Mouse (Mus musculus) MEL (cell line): ENCODE results near the gene Wdsub1. TPM values are rescaled to one million over a fixed set of nuclear protein-coding genes. Genes with fewer than 3 reads are reported as not detected.
A peak's percentile ranks its signal among the peaks of the same experiment; 100 is the strongest.

Source experiments
- DNase-seq: peaks from one replicate; pipeline ENCODE4 v3.0.0; 2011; ENCODE audit warnings: low read depth, low spot score
- H3K27ac ChIP-seq: 2 replicates; pipeline ENCODE4 v1.5.1; 2012; ENCODE audit warnings: low read depth, mild to moderate bottlenecking, control low read depth, low read length, moderate library complexity; ENCODE audit not compliant: control insufficient read depth
- H3K27me3 ChIP-seq, 2 experiments: fragments of 150-350 bp in 1 of 2; sonication (generic) in 1 of 2; 2 replicates each; pipeline ENCODE4 v1.6.1; 2012; ENCODE audit warnings: low read length in 2 of 2, mild to moderate bottlenecking in 2 of 2, improper control_type of control experiment in 1 of 2, moderate library complexity in 1 of 2; ENCODE audit not compliant: insufficient read depth in 2 of 2, control insufficient read depth in 1 of 2
- H3K36me3 ChIP-seq, 2 experiments: 2 replicates each; pipeline ENCODE4 v1.6.1; 2012 to 2014; ENCODE audit warnings: low read length in 2 of 2, improper control_type of control experiment in 1 of 2, inconsistent platforms in 1 of 2, mild to moderate bottlenecking in 1 of 2; ENCODE audit not compliant: insufficient read depth in 2 of 2, control insufficient read depth in 1 of 2
- H3K4me1 ChIP-seq, 2 experiments: fragments of 150-350 bp in 1 of 2; sonication (generic) in 1 of 2; 2 replicates each; pipeline ENCODE4 v1.6.1; 2012; ENCODE audit warnings: low read length in 2 of 2, improper control_type of control experiment in 1 of 2, mild to moderate bottlenecking in 1 of 2; ENCODE audit not compliant: insufficient read depth in 2 of 2, control insufficient read depth in 1 of 2
- H3K4me3 ChIP-seq, 2 experiments: fragments of 150-350 bp in 1 of 2; sonication (generic) in 1 of 2; 2 replicates each; pipeline ENCODE4 v1.5.1; 2012; ENCODE audit warnings: low read depth in 2 of 2, low read length in 2 of 2, mild to moderate bottlenecking in 2 of 2, moderate library complexity in 2 of 2, control low read depth in 1 of 2, improper control_type of control experiment in 1 of 2; ENCODE audit not compliant: control insufficient read depth in 1 of 2, insufficient read depth in 1 of 2
- H3K79me2 ChIP-seq: 2 replicates; pipeline ENCODE4 v1.6.1; 2012; ENCODE audit warnings: mild to moderate bottlenecking, low read length, moderate library complexity; ENCODE audit not compliant: control insufficient read depth, poor library complexity, insufficient read depth
- H3K9ac ChIP-seq: 2 replicates; pipeline ENCODE4 v1.6.1; 2012; ENCODE audit warnings: low read depth, mild to moderate bottlenecking, control low read depth, low read length, moderate library complexity; ENCODE audit not compliant: control insufficient read depth, poor library complexity, severe bottlenecking
- H3K9me3 ChIP-seq: fragments of 150-350 bp; sonication (generic); replicated peaks from 2 replicates; pipeline ENCODE4 v1.6.1; 2012; ENCODE audit warnings: mild to moderate bottlenecking, low read length, improper control_type of control experiment, moderate library complexity; ENCODE audit not compliant: insufficient read depth
- CHD1 ChIP-seq: IDR thresholded peaks from 2 replicates; pipeline ENCODE4 v1.6.1; 2012; ENCODE audit warnings: low read depth, mild to moderate bottlenecking, inconsistent platforms, low read length, improper control_type of control experiment
- ELF1 ChIP-seq: IDR thresholded peaks from 2 replicates; pipeline ENCODE4 v1.6.1; 2014; ENCODE audit warnings: low read depth, mild to moderate bottlenecking, inconsistent platforms, low read length, improper control_type of control experiment, moderate library complexity
- EP300 ChIP-seq, 2 experiments: IDR thresholded peaks; 2 replicates each; pipeline ENCODE4 v1.6.1; 2011; ENCODE audit warnings: improper control_type of control experiment in 2 of 2, low read length in 2 of 2, low read depth in 1 of 2, mild to moderate bottlenecking in 1 of 2
- GABPA ChIP-seq: IDR thresholded peaks from 2 replicates; pipeline ENCODE4 v1.6.1; 2012; ENCODE audit warnings: low read depth, mild to moderate bottlenecking, inconsistent platforms, low read length, improper control_type of control experiment, moderate library complexity
- GATA1 ChIP-seq: IDR thresholded peaks from 2 replicates; pipeline ENCODE4 v1.6.1; 2011; ENCODE audit warnings: low read depth, low read length, improper control_type of control experiment
- HCFC1 ChIP-seq: IDR thresholded peaks from 2 replicates; pipeline ENCODE4 v1.6.1; 2012; ENCODE audit warnings: low read depth, mild to moderate bottlenecking, inconsistent platforms, low read length, improper control_type of control experiment, moderate library complexity
- MYB ChIP-seq: IDR thresholded peaks from 2 replicates; pipeline ENCODE4 v1.6.1; 2011; ENCODE audit warnings: mild to moderate bottlenecking, low read depth, low read length, improper control_type of control experiment
- NRF1 ChIP-seq: IDR thresholded peaks from 2 replicates; pipeline ENCODE4 v1.6.1; 2014; ENCODE audit warnings: low read depth, mild to moderate bottlenecking, inconsistent platforms, low read length, improper control_type of control experiment, moderate library complexity; ENCODE audit not compliant: poor library complexity, insufficient read depth, severe bottlenecking
- POLR2A ChIP-seq, 2 experiments: IDR thresholded peaks; 2 replicates each; pipeline ENCODE4 v1.6.1; 2011 to 2012; ENCODE audit warnings: low read length in 2 of 2, mild to moderate bottlenecking in 2 of 2, control low read depth in 1 of 2, improper control_type of control experiment in 1 of 2, low read depth in 1 of 2, moderate library complexity in 1 of 2; ENCODE audit not compliant: control insufficient read depth in 1 of 2, insufficient read depth in 1 of 2, poor library complexity in 1 of 2
- POLR2AphosphoS2 ChIP-seq: IDR thresholded peaks from 2 replicates; pipeline ENCODE4 v1.6.1; 2011; ENCODE audit warnings: low read length, improper control_type of control experiment
- RAD21 ChIP-seq: IDR thresholded peaks from 2 replicates; pipeline ENCODE4 v1.6.1; 2011; ENCODE audit warnings: mild to moderate bottlenecking, low read depth, low read length, improper control_type of control experiment
- RCOR1 ChIP-seq: IDR thresholded peaks from 2 replicates; pipeline ENCODE4 v1.6.1; 2012; ENCODE audit warnings: low read depth, mild to moderate bottlenecking, inconsistent platforms, low read length, improper control_type of control experiment
- SIN3A ChIP-seq: IDR thresholded peaks from 2 replicates; pipeline ENCODE4 v1.6.1; 2012; ENCODE audit warnings: low read length, improper control_type of control experiment, inconsistent platforms
- TAL1 ChIP-seq: IDR thresholded peaks from 2 replicates; pipeline ENCODE4 v1.6.1; 2012; ENCODE audit warnings: mild to moderate bottlenecking, inconsistent platforms, low read length, moderate library complexity, mixed read lengths
- TCF12 ChIP-seq: IDR thresholded peaks from 2 replicates; pipeline ENCODE4 v1.6.1; 2014; ENCODE audit warnings: low read depth, mild to moderate bottlenecking, inconsistent platforms, low read length, improper control_type of control experiment, moderate library complexity
- ZKSCAN1 ChIP-seq: IDR thresholded peaks from 2 replicates; pipeline ENCODE4 v1.6.1; 2012; ENCODE audit warnings: low read depth, mild to moderate bottlenecking, inconsistent platforms, low read length, improper control_type of control experiment, moderate library complexity
- ZMIZ1 ChIP-seq: IDR thresholded peaks from 2 replicates; pipeline ENCODE4 v1.6.1; 2012; ENCODE audit warnings: low read depth, mild to moderate bottlenecking, inconsistent platforms, low read length, improper control_type of control experiment, moderate library complexity
- ZNF384 ChIP-seq: IDR thresholded peaks from 2 replicates; pipeline ENCODE4 v1.6.1; 2012; ENCODE audit warnings: low read depth, mild to moderate bottlenecking, inconsistent platforms, low read length, improper control_type of control experiment
- polyA plus RNA-seq, 2 experiments: library from polyadenylated mRNA; stranded (reverse) in 1 of 2; unstranded in 1 of 2; fragments of >175 nt in 1 of 2; fragments of >200 nt in 1 of 2; gene quantifications; 2 replicates each; pipeline versions ENCODE4 v1.2.1 to v1.2.4; 2012; ENCODE audit warnings: low replicate concordance in 2 of 2, low read depth in 1 of 2; ENCODE audit not compliant: insufficient read length in 2 of 2, insufficient read depth in 1 of 2, missing spikeins in 1 of 2
- total RNA-seq: library from RNA; depleted of rRNA; stranded (reverse); fragments of 300-350 nt; gene quantifications from 2 replicates; pipeline ENCODE4 v1.2.3, GENCODE M21; 2012

Wdsub1 gene
- total and polyA plus RNA-seq, 3 experiments, result 16.5 to 19.5 TPM; not detected in 1

GRCm38 (mm10) chr2:59882742-59883281, 421 bp upstream of the Wdsub1 start:
- peak overlapping the region; percentile 87 for H3K9ac ChIP-seq
- H3K4me3 ChIP-seq, result peak overlapping the region; percentile 84
- H3K27ac ChIP-seq, result peak overlapping the region; percentile 20; the same call in 1 of the 2 replicates
- H3K79me2 ChIP-seq, result peaks cover 2% of the 10 kb centered on the region; the same call in 1 of the 2 replicates
- no peak for DNase-seq
- TF ChIP-seq HCFC1 (no peak; the same call in 1 of the 2 replicates), RCOR1 (0 out of 2 replicates have a peak, but pooled peaks have one; percentile 28), SIN3A (peak; percentile 23), TAL1 (no peak), EP300 (IDR thresholded peaks at IDR 0.05; ENCODE audit: low read depth in 1 of 2, low read length in 2 of 2) (peak; percentile 34 to 59; a peak in 2 of 4 replicates), ZNF384 (0 out of 2 replicates have a peak, but pooled peaks have one; percentile 54), GATA1 (peak; percentile 50), POLR2AphosphoS2 (no peak), ZMIZ1 (0 out of 2 replicates have a peak, but pooled peaks have one; percentile 10)
- TF ChIP-seq, all 39 proteins: peak for 6
- H3K36me3 ChIP-seq, result no peaks in the 10 kb centered on the region
- H3K9me3 ChIP-seq, result no peaks in the 10 kb centered on the region
- no peaks in the 10 kb centered on the region for H3K27me3 ChIP-seq
- peaks cover 2 to 12% of the 10 kb centered on the region in 2 experiments; a peak in 1 of 4 replicates for H3K4me1 ChIP-seq

GRCm38 (mm10) chr2:59881404-59881803, 987 bp downstream of the Wdsub1 start:
- Histone ChIP-seq H3K27ac (no peak overlapping the region; the same call in 1 of the 2 replicates), H3K9me3 (no peaks in the 10 kb centered on the region), H3K9ac (peak overlapping the region; percentile 87), H3K36me3 (no peaks in the 10 kb centered on the region), H3K79me2 (peaks cover 2% of the 10 kb centered on the region; the same call in 1 of the 2 replicates), H3K27me3 (no peaks in the 10 kb centered on the region), H3K4me1 (peaks cover 2 to 12% of the 10 kb centered on the region in 2 experiments; a peak in 1 of 4 replicates), H3K4me3 (peak overlapping the region; percentile 84)
- peak; percentile 64 for TF ChIP-seq TAL1
- TF ChIP-seq RCOR1, result no peak
- no peak for TF ChIP-seq POLR2A (IDR thresholded peaks at IDR 0.05; ENCODE audit: control insufficient read depth in 1 of 2, insufficient read depth in 1 of 2, low read depth in 1 of 2, low read length in 2 of 2, poor library complexity in 1 of 2)
- TF ChIP-seq EP300 (IDR thresholded peaks at IDR 0.05; ENCODE audit: low read depth in 1 of 2, low read length in 2 of 2), result peak; percentile 40 to 49; a peak in 3 of 4 replicates
- no peak for TF ChIP-seq MYB
- TF ChIP-seq TCF12, result 0 out of 2 replicates have a peak, but pooled peaks have one; percentile 18
- TF ChIP-seq ELF1, result no peak
- no peak for TF ChIP-seq ZKSCAN1
- no peak for TF ChIP-seq CHD1
- no peak for TF ChIP-seq NRF1
- peak; percentile 53 for TF ChIP-seq GATA1
- TF ChIP-seq POLR2AphosphoS2, result no peak
- TF ChIP-seq RAD21, result no peak
- TF ChIP-seq GABPA, result no peak
- peak; percentile 59 for DNase-seq
